Mouse (Mus musculus) thymus, postnatal 4 days (tissue): ENCODE measurements at regions not wholly inside any gene's neighbourhood (a gene's known extent, or its start where the extent isn't known, plus 50 kb on each side); places are given as distances from the start of the nearest gene placed in this dataset.
"Not testable (repeated sequence)": the region's sequence is repeated elsewhere in the genome, so short reads cannot be mapped to it uniquely, and the experiment has no call there.

Source experiments
- DNase-seq: peaks from one replicate; pipeline ENCODE4 v3.0.0; 2021

DNA sequence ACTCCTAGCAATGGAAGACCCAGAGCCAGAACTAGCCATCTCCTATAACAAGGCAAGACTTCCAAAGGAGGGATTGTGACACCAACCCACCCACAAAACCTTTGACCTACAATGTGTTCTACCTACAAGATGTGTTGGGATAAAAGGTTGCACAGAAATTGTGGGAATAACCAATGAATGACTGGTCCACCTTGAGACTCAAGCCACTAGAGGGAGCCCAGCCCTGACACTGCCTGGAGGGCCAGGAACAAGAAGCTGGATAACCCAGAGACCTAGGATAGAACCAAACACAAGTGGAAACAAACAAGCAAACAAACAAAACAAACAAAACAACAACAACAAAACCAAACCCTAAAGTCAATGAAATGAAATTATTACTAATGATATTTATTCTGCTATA lies 288.8 kb downstream of the Dchs2 start:
- DNase-seq = no peak

DNA sequence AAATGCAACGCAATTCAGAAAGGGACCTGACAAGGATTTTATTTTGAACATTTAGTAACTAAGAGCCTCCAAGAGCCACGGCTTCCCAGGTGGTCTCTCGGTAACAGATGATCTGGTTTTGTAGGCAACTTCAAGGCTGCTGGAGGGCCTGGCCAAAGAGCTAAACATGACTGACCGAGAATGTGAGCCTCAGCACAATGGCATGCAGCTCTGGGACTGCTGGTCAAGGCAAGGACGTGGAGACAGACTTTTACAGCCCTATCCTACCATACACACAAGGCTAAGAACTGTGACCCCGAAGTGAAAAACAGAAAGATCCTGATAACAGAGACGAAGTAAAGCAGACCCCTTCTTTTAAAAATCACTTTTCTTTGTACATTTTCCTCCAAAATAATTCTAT lies 296.5 kb downstream of the Dchs2 start:
- DNase-seq = no peak

DNA sequence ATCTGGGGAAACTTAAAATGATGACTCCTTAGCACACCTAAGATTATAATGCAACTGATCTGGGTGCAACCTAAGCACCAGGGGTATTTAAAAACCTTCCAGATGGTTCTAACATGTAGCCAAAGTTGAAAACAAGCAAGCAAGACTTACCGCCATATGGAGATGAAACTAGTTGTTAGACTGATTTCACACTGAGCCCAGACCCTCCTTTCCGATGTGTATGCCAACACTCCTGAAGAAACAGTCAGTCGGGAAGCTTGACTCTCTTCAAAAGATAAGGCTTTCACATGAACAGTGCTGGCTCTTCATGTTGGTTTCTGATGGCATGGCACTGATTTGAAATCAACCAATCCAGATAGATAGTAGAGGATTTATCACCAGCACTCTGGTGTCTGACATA lies 301.6 kb downstream of the Dchs2 start:
- no peak for DNase-seq

GRCm38 (mm10) chr3:83446154-83446667 lies 318.5 kb downstream of the Dchs2 start:
- DNase-seq = no peak

- DNase-seq = no peak
These were observed 315.5 kb upstream of the Sfrp2 start for GRCm38 (mm10) chr3:83450662-83451061.

- DNase-seq = no peak
These were observed 314.8 kb upstream of the Sfrp2 start for GRCm38 (mm10) chr3:83451317-83451716.

- no peak for DNase-seq
These were observed 312.7 kb upstream of the Sfrp2 start for GRCm38 (mm10) chr3:83453462-83453861.

DNA sequence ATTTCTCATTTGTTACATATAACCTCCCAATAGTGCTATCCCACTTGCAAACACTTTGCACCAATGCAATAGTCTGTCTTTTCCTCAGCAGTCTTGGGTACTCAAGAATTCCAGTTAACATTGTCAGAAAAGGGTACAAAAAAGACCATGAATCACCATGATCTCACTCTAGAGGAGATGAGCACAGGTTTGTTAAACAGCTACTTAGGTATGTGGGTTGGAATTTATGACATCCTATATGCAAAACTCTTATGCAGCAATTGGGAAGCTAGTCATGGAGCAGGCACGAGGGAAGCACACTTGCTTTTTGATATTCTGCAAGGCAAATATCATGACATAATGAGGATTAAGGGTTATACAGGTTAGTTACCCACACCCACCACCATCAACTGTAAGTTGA lies 307.7 kb upstream of the Sfrp2 start:
- no peak for DNase-seq

- no peak for DNase-seq
These were observed 286.9 kb upstream of the Sfrp2 start for GRCm38 (mm10) chr3:83479251-83479650.

- no peak for DNase-seq
These were observed 285.9 kb upstream of the Sfrp2 start for GRCm38 (mm10) chr3:83480176-83480575.

DNA sequence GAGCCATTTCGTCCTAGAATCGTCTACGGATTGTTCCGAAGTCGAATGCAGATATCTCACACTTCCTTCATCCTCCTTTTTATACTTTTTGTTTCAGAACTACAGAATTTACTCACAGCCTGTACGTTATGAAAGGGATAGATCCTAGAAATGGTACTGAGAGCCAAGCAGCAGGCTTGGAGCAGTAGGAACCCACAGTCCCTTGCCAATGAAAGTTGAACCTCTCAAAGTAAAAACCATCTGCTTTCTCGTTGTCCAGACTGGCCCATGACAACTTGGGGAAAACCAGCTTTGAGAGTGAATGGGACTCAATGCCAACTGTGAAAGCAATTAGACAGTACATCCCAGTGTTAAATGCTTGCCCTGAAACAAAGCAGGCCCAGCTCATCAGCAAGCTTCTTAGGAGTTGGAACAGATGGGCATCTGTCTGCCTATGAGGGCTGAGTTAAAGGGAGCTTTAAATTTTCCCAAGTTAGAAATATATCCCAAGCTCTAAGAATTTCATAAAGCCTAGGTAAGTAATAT lies 279.9 kb upstream of the Sfrp2 start:
- DNase-seq = no peak

DNA sequence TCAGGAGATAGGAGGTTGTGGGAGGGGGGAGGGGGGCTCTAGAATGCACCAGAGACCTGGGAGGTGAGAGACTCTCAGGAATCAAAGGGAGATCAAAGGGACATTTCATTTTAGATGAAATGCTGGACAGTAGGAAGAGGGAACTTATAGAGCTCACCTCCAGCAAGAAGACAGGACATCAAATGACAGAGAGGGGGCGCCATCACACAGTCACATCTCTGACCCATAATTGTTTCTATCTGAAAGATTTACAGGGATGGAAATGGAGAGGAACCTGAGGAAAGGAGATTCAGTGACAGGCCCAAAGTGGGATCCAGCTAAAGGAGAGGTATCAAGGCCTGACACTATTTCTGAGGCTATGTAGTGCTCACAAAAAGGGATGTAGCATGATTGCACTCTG lies 270.5 kb upstream of the Sfrp2 start:
- no peak for DNase-seq

DNA sequence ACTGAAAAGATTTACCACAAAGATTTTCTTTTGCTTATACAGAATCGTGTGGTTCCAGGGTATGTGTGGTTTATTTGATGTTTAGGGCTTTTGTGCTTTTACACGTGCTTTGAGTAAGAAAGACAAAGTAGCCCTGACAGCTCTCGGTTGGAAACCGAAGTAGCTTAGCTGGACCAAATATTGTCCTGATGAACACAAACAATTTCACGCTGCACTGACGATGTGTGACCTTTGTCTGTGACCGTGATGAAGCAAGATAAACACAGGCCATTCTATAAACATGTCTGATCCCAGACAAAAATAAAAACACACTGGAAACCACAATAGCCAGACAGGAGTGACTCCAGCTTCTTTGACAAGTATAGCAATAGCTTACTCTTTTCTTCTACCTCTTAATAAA lies 262.2 kb upstream of the Sfrp2 start:
- DNase-seq = no peak

DNA sequence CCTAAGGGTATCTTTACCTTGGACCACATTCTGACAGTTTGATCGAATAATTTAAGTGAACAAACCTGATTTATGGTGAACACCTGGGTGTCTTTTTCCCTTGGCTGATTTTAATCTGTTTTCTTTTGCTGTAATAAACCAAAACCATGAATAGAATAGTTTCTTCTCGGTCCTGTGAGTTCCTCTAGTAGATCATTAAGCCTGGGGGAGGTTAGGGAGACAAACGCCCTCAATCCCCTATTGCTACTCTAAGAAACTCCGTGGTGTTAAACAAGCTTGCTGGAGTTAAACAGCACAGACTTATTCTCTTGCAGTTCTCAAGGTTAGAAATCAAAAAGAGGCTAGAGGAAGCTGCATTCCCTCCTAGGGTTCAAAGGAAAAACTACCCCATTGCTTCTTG lies 249.5 kb upstream of the Sfrp2 start:
- no peak for DNase-seq

DNA sequence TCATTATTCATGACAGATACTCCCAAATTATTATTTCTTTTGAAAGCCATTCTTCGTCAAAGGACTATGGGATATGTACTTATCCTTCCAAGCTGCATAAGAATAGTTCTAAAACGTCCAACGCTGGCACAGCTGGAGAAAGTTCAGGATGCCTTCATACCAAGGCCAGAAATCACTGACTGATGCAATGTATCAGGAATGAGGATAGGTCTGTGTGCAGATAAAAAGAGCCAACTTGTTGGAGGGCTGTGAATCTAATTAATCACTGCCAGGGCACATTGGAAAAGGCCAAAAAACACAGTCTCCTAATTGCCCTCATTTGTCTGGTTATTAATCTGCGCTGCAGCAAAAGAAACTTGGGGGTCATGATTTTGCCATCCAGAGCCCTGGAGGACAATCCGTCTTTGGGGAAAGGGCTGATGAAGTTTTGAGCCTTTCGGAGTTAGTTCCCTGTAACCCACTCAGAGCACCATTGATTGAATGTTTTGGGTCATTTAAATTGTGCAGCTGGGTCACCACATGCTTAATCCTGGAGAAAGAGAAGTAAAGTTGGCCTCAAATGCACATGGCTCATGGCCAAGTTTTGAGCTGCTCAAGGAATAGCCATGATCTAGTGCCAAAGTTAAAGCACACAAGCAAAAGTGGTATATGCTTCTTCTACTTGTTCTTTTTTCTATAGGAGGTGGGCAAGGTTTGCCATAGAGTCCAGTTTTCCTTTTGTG lies 248.0 kb upstream of the Sfrp2 start:
- DNase-seq = no peak

DNA sequence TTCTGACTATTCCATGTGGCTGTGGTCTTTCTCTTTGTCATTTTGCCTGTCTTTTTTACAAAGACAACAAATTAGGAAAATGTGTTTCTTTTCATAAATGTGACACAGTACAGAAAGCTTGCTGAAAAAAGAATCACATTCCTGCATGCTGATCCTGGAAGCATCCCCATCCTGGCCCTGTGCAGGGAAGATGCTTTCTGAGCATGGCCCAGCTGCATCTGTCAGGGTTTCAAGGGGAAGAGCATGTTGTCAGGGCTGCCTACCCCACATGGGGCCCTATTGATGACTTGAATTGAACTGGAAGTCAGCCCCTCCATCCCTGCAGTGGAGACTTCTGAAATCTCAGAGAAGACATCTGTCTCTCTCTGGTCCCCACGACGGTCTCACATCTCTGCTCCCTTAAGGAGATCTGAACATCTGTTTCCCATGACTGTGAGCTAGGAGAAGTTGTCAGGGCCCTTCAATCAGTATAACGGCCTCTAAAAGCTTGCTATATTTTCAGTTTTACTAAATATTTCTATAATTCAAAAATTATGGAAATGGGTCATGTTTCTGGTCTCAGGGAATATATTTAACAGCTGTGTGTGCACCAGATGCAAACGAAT lies 235.8 kb upstream of the Sfrp2 start:
- no peak for DNase-seq

DNA sequence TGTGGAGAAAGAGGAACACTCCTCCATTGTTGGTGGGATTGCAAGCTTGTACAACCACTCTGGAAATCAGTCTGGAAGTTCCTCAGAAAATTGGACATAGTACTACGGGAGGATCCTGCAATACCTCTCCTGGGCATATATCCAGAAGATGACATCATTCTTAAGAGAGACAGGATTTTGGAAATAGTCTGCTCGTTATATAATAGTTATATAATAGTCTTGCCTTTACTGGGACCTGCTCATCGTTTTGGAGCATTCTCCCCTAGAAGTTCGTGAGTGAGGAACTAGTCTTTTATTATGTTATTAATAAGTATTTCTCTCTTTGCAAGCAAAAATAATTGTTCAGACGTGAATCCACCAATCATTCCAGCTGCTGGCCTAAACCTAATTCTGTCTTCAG lies 229.5 kb upstream of the Sfrp2 start:
- not testable (repeated sequence) for DNase-seq

GRCm38 (mm10) chr3:83537231-83537630 lies 228.9 kb upstream of the Sfrp2 start:
- no peak for DNase-seq

DNA sequence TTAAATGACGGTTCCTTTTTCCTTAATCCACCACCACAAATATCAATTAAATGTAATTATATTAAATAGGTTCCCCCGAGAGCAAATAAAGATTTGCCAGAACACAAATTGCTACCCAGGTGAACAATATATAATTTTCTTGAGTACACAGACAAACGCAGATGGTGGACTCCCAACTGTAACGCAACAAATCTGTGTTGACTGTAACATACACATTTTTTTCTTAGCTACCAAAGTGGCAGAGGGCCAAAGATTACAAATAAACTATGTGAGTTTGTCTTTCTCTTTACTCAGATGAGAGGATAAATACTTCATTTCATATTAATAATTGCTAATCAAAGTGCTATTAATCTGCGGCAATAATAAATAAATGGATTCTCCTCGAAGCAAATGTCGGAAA lies 228.4 kb upstream of the Sfrp2 start:
- no peak for DNase-seq

DNA sequence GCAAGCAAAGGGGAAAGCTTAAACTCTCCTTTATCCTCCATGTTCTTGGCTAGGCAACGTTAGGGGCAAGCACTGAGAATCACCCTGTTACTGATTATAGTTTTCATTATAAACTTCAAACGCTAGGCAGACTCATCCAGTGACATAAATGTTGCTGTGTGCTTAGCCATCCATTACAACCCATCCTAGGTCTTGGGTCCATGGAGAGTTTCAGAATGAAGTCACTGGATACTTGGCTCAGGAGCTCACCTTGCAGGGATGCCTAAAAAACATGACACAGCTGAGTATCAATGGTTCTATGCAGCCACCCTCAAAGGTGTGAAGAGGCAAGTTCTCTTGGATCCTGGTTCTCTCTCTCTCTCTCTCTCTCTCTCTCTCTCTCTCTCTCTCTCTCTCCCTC lies 227.2 kb upstream of the Sfrp2 start:
- DNase-seq = no peak

DNA sequence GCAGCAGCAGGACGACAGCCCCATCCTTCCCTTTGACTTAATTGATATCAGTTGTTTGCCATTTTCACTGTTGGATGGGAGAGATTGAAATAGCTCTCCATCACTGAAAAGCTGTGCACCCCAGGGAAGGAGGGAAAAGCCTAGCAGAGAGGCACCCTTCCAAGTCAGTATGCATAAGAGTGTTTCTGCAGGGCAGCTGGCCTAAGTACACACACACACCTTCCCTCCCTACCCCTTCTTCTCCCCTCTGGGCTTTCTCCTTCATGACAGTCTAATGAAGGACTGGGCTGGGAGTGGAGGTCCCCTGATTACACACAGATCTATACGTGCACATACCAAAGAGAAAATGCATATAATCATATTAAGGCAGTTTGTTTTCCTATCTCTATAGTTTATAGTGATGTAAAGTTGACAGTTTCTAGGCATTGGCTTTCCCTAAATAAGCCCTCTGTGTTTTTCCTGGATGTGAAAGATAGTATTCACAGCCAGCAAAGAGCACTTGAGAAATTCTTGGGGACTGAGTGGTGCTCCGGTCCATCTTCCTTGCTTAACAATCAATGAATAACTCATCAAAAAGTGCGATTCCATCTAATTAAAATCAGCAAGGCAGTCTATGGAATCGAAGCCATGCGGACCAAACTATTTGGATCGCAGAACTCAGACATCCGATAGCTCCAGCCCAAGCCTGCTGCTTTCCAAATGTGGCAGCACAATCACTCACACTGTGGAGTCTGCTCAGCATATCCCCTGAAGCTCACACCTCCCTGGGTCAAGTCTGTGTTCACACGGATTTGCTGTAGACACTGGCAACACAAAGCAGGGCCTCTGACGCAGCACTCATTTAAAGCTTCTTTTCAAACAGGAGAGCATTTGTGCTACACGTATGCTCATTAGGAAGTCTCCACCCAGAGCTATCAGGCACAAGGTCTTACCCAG lies 224.9 kb upstream of the Sfrp2 start:
- no peak for DNase-seq

GRCm38 (mm10) chr3:83552516-83553139 lies 213.5 kb upstream of the Sfrp2 start:
- DNase-seq = no peak

DNA sequence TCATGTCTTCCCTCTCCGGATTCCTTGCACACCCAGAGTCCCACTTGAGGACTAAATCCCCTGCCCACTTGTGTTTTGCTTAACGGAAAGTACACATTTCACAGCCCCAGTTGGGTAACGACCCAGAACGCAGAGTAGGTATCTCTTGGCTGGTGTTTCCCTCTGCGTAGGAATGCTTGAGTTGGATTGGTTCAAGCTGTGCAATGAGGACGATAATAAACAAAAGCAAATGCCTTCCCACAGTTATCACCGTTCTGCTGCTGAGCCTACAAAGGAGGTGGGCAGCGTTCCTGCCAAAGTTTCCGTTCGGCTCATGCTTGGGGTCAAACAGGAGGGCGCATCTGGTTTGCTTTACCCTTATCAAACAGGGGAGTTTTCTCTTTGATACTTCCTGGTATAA lies 212.3 kb upstream of the Sfrp2 start:
- DNase-seq = no peak
